Mouse (Mus musculus) embryo, embryonic 10.5 days (tissue): ENCODE data around the gene Olfr12.

ENCODE experiments used
- DNase-seq: peaks from one replicate; pipeline ENCODE4 v3.0.0-alpha.2; 2015; ENCODE audit warnings: low spot score

The Olfr12 gene

DNA sequence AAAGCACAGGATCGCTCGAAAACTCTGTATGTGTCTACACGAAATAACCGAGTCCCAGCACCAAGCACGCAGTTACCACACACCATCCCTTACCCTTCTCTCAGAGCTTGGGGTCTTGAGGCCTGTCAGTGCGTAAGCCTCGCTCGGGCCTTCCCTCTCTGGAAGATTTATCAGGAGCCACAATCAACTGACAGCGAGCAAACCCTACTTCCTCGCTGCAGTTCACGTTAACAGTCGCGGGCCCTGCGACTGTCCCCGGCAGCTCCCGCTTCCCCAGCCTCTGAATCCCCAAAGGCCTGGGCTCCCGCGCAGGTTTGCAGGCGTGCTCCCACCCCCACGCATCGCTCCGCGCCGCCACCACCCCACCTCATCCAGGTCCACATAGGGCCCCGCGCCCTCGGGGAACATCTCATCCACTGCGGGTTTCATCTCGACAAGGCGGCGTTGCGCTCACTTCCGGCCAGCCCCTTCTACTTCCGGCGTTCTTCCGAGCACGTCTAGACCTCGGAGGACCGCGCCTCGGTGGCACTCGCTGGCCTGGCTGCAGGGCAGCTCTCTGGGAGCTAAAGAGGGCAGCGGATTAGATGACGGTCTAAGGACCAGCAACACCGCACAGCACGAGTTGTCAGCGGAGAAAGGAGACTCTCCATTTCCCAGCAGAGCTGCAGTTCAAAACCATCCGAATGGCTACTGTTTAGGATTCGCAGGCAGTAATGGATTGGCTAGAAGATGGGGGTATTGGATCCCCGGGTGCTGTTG is 24.1 kb downstream of the Olfr12 start, which contains the start of gene Cops9:
Cops9 (minus strand) TSS at position 472 of the 759 bp plus-strand sequence.
- DNase-seq = peak; percentile 95

DNA sequence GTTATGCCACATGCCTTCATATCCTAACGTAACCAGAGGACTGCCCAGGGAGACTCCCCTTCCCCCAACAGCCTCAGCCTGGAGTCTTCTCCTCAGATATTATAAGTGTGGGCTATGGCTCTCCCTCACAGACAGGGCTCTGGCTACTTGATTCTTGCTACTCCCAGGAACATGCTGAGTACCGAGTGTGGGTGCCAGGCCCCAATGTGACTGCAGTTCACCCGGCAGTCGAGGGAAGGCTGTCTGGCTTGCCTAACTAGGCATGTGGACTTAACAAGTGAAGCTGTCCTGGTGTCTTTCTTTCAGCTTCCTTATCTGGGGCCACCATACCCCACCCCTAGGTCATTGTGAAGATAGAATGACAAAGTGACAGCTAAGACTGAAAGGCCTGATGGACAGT is 26.1 kb downstream of the Olfr12 start:
- no peak for DNase-seq

DNA sequence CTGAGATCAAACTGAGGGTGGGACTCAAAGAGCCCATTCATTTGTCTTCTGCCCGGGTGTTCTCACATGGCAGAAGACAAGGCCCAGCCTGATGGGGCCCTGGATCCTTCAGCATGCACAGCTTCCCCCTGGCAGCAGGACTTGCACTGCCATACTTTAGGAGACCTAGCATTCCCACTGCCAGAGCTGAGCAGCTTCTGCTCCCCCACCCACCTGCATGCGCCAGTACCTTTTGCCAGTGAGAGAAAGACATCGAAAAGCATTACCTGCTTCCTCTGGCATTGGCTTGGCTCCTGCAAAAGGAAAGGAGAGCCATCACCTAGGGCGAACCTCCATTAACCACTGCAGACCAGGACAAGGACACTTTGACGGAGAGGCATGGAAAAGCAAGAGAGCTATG is 27.3 kb downstream of the Olfr12 start:
- no peak for DNase-seq

DNA sequence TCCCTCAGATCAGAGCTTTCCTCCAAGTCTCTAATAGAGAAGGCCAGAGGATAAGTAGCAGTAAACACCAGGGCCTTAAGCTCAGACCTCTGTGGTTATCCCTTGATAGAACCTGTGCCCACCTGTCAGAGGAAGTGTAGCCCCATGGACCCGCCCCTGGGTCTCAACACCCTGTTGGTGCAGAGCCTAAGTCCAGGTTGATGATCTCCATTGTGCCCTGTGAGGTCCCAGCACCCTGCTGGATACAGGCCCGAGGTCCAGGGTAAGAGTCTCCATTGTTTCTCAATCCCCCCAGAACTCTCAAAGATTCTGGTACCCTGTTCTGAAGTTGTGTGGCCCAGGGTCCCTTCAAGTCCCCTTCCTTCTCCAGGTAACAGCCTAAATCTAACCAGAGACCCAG is 28.5 kb downstream of the Olfr12 start:
- DNase-seq = no peak

DNA sequence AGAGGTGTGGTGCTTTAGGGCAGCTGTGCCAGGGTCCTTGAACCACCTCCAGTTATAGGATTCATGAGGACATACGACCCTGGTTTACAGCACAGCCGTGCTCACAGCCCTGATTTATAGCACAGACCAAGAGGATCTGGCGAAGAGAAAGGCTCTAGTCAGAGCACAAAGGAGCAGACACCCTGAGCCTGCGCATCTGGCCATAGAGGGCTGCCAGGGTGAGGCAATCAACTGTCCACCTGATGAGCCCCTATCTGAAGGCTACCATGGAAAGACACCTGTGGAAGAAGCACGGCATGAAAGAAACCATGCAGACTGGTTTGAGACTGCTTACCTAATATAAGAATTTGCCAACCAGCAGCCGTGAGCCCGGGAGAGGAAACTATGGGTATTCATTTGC is 29.0 kb downstream of the Olfr12 start:
- no peak for DNase-seq

DNA sequence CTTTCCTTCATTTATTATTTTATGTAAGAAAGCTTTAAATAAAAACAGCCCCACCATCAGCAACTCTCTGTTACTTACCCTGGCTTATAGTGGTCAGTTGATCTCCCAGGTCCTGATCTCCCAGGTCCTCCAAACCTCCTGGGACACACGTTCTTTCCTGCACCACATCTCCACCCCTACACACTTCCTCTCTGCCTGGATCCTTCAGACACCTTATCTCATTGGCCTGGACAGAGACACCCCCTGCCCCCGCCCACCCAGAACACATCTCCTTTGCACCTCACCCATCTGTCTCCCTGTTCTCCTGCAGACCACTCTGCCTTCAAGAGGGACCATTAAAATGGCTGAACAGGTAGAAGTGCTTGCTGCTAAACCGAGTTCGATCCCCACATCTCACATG is 29.4 kb downstream of the Olfr12 start:
- no peak for DNase-seq

DNA sequence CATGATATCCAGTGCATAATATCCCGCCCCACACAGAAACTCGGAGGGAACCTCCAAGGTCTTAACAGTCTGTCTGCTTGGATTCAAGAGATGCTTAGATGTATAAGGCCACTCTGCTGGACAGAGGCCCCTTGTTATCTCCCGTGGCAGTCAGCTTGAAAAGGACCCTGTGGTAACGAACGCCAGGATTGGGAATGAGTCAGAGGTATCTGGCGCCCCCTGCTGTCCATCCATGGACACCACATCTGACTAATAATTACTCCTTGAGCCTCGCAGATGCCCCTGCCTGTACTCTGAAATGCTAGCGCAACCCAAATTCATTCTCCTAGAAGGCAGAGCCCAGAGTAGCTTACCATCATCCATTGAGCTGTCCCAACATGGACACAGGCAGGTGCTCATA is 30.2 kb downstream of the Olfr12 start:
- DNase-seq = peak; percentile 93

DNA sequence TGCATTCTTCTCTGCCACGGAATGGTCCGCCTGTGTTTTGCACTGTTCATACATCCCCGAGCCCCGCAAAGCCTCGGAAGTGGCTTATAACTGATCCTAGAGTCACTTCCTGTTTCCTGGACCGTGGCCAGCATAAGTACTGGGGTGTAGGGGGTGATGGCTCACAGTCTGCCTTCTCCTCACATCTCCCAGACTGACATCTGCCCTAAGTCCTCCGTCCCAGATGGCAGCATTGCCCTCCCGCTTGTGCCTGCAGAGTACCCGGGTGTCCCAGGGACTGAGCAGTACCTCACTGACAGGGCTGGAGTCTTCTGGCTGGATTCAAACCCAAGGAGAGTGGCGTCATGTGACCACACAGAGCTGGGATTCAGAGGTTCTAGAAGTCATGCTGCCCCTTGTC is 30.6 kb downstream of the Olfr12 start:
- no peak for DNase-seq

DNA sequence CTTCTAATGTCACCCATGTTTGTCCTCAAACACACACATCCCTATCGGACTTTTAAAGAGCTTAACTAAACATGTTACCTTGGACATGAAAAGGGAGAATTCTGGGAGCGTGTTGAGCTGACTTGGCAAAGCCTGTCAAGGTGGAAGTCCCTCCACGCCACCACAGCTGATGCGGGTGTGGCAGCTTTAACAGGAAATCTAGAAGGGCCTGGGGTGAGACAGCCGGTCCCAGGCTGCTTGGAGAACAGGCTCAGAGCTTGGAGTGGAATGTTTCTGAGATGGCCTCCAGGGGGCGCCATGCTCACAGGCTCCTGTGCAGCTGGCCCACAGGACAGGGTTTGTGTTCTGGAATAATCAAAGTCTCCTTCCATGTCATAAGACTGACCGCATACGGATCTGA is 31.1 kb downstream of the Olfr12 start, which contains the start of gene Otos:
Otos (minus strand) TSS at position 169 of the 400 bp plus-strand sequence.
- peak; percentile 86 for DNase-seq

DNA sequence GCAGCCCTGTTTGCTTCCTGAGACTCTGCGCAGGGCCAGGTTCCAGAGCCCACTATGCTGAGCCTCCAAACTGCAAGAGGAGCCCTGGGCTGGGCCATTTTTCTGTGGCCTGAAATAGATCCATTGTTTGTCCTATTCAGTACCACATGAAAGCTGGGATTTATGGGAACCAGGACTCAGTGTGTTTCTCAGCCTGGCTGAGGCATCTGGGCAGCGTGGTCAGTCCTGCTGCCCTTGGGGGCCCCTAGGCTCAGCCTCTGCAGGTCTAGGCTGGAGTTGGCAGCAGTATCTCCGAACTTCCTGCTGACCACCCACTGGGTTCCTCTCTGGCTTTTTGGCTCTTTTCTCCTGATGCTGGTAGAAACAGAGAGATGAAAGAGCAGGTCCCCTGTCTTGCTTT is 33.9 kb downstream of the Olfr12 start:
- no peak for DNase-seq

DNA sequence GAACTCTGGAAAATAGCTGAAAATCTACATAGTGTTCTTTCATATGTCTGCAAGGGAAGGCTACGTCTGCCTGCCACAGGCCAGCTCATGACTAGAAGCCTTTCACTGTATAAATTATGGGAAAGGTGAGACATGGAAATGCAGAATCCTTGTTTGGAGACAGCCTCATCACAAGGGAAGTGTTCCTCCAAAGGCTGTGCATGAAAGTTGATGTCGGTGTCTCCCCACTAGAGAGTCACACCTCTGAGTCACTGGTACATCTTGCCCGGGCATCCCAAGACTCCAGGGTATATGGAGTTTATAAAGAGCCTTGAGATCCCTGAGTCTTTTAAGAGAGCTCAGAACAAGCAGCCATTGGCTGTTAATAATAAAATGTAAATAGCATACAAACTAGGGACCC is 35.6 kb downstream of the Olfr12 start:
- no peak for DNase-seq

DNA sequence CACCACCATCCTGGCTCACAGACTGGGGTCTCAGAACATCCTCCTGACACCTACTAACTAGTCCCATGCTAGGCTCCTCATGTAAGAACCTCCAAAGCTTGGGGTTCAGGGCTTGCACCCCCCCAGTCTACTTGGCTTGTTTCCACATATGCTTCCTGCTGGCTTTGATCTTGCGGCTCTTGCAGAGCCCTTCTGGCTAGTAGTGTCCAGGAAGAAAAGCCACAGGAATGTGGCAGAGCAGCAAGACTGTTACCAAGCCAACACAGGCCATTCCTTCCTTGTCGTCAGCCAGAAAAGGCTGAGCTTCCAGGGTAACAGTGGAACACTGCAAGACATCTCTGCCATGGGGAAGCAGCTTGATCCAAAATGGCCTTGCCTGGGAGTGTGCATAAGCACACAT is 37.1 kb downstream of the Olfr12 start:
- no peak for DNase-seq

DNA sequence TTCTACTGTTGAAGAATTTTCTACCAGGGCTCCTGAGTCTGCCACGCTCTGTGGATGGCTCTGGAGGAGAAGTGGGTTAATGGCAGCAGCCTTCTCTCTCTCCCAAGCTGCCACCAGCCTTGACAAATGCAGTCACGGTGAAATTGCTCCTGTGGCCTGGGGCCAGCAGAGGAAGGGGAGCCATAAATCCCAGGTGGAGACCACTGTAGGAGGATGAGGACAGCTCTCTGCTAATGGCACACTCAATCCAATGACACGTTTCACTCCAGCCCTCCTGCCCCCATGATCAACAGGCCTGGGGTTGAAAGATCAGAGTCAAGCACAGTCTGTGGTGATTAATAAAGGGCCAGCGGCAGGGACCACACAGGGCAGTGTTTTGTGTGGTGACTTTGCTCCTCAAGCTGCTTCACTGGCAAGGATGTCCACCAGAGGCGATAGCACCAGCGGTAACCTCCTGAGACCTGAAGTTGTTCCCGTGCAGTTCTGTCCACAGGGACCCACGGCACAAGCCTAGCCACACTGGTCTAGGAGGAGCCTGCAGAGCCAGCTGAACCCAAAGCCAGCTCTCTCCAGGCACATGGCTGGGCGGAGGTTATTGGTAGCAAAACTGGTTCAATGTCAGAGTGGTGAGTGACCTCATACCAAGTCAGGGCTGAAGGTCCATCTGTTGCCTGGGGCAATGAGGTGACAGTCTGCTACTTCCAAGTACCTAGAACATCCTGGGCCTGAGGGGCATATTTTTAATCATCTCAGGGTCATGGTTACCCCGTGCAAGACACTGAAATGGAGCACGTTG is 39.6 kb downstream of the Olfr12 start:
- peak; percentile 21 for DNase-seq

DNA sequence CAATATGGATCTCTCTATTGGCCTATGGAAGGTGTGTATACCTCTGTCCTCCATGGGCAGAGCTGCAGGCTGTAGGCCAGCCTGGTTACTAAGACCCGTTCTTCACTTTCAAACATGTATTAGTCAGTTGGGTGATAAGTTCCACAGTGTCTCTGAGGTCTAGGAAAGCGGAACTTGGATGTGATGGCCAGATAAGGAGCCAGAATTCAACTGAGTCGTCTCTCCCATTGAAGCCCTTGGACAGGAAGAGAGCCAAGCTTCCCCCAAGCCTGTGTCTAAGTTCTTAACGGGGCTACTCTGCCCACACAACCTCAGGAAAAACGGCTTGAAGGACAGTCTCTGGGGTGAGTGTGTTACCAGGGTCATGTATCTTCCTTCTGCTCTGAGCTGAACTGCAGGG is 41.8 kb downstream of the Olfr12 start:
- no peak for DNase-seq

DNA sequence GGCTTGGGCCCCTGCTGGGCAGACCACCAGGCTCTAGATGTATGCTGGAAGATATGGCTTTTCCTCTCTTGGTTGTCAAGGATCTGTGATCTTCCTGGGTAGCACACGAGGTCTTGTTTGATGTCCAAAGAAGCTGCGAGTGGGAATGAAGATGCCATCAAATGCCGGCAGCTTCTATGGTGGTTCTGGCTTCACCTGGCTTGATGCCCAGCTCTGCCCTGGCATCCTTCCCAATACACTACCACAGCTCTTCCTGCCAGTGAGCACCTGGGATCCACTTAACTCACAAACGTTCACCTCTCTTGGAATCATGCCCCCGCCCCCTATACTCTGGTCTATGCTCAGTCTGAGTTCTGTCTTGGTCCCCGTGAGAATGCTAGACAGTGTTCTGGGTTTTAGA is 49.5 kb downstream of the Olfr12 start:
- no peak for DNase-seq

DNA sequence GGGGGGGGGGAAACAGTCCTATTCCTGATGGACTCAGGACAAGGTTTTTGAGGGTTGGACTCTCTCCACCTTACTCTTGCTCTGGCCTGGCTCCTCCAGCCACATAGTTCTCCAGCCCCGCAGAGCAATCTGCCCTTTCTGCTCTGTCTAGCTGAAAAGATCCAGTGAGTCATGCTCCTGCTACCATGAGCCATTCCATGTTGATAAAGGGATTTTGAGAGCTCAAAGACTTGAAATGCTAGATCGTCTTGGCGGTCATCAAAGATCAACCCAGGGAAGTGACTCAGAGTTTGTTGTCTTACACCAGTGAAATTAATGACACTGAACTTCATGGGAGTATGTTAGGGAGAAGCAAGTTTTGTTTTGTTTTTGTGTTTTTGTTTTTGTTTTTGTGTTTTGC is 51.8 kb downstream of the Olfr12 start:
- DNase-seq = no peak

DNA sequence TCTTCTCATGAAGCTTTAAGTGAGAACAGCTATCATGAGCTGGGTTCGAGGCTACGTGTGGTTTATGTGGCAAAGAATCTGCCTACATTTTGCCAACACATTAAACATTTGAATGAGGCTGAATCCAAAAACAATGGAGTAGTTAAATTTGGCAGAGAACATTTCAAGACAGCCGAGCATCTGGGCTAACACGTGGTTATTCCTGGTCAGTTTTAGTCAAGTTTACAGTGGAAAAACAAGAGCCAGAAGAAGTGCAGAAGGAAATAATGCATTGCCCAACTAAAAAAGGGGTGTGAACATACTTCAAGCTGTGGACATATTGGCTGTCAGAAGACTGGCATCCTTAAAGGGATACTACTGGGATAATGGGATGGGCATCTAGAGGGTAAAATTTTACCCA is 53.7 kb downstream of the Olfr12 start:
- no peak for DNase-seq
